Mouse (Mus musculus) liver, adult (tissue): ENCODE results near the gene Tmem260.

ENCODE experiments used
- GATA4 ChIP-seq: IDR thresholded peaks from 2 replicates; pipeline ENCODE4 v1.6.1; 2014; ENCODE audit warnings: mild to moderate bottlenecking, low read length; ENCODE audit not compliant: insufficient replicate concordance

Gene Tmem260

DNA sequence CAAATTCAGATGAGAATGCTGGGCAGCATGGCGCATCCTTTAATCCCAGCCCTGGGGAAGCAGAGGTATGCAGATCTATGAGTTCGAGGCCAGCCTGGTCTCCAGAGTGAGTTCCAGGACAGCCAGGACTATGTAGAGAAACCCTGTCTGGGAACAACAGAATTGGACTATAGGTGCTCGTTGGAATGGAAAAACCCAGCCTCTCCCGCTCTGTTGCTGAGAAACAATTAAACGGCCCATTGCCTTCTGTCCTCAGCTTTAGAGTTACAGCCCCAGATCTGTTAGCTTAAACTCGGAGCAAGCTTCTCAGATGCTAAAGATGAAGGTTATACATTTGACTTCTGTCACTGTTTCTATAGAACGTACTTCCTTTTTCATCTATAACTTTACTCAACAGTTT is 22.4 kb downstream of the Tmem260 start:
- TF ChIP-seq GATA4: no peak

DNA sequence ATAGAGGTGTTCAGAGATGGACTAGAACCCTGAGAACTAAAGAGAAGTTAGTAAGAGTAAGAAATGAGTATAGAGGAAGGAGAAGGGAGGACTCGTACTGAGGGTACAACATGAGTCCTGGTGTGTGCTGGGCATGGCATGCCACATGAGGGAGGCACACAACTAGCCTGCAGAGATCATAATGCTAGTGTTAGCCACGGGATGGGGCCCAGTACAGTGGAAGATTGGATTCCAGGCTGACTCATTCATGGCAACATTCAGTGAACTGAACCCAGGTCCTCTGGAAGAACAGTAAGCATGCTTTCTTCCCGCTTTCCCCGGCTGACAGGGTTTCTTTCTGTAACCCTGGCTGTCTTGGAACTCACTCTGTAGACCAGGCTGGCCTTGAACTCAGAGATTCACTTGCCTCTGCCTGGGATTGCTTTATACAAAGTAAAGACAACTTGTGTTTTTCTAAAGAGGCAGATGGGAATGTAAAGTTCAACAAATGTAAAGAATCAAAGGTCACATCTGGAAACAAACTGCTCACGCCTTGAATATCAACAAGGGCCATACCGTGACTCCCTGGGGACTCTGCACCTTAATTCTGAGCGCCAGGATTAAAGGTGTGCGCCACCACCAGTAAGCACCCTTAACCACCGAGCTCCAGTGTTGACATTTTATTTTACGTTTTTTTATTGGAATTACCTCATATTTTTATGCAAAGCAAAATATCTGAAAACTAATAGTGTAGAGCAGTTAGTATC is 25.0 kb downstream of the Tmem260 start:
- no peak for TF ChIP-seq GATA4

DNA sequence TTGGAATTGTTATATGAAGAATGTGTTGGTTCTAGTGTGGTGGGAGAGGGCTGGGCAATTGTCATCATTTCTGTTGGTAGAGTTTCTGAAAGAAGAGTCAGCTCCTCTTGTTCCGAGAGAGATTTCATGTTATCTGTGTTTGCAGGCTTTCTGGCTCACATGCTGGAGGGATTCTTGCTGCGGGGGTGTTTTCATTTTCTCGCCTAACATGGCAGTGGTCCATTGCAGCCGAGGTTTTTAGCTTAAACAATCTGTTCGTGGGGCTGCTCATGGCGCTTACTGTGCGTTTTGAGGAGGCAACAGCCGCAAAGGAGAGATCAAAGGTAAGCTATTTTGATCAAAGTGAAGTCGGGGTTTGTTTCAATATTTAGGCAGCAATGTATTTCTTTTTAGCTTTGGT is 26.3 kb downstream of the Tmem260 start:
- TF ChIP-seq GATA4: no peak

DNA sequence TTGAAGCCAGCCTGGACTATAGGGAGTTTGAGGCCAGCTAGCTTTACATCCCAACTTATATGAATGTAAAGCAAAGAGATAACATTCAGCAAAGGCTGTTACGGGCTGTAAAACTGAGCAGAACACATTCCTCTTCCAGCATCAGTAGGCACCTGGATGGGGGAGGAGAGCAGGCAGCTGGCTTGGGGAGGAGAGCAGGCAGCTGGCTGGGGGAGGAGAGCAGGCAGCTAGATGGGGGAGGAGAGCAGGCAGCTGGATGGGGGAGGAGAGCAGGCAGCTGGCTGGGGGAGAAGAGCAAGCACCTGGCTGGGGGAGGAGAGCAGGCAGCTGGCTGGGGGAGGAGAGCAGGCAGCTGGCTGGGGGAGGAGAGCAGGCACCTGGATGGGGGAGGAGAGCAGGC is 29.4 kb downstream of the Tmem260 start:
- no peak for TF ChIP-seq GATA4

DNA sequence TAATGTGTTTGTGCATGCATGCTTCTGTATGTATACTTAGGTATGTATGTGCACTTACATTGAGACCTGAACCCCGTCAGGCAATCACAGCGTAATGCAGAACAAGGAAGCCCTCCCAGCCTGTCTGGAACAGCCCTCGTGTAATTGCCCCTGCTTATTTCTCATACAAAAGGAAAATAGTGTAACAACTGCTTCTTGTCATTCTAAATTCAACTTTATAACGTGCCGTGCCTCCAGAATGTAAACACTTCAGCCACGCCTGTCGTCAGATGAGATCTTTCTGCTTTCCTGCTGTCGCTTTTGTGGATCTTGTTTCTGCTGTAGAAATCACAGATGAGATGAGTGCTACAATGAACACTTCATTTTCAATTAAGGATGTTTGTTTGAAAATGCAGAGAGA is 30.4 kb downstream of the Tmem260 start:
- no peak for TF ChIP-seq GATA4

DNA sequence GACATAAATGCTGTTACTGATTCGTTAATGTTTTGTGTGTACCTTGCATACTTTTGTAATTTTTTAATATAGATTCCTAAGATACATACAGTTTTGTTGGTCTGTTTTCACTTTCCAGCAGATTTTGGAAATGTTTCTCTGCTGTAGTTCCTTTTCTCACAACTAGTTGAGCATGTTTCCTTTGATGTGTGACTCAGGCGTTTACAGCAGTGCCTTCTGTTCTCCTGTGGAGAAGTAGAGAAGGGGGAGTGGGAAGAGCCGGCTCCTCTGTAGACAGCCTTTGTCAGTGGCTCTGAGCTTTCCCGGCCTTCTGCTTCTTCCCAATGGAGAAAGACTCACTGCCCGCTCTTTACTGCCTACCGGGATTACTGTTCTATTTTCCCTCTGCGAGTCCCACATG is 35.7 kb downstream of the Tmem260 start:
- no peak for TF ChIP-seq GATA4

DNA sequence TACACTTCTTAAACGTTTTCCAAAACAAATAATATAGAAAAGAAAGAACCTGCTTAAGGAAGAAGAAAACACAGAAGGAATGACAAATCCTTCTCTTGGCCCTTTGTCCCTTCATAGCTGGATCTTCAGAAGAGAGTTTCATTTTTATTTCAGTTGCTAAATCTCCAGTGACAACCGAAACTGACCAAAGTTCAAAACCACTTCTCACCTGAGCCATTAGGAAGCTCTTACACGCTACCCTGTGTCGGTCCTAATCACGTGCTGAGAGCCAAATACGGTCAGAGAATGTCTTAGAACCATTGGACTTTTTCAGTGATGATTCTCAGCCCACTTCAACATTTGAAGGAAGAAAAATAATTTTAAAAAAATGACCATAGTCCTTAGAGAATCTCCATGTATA is 36.8 kb downstream of the Tmem260 start:
- no peak for TF ChIP-seq GATA4

DNA sequence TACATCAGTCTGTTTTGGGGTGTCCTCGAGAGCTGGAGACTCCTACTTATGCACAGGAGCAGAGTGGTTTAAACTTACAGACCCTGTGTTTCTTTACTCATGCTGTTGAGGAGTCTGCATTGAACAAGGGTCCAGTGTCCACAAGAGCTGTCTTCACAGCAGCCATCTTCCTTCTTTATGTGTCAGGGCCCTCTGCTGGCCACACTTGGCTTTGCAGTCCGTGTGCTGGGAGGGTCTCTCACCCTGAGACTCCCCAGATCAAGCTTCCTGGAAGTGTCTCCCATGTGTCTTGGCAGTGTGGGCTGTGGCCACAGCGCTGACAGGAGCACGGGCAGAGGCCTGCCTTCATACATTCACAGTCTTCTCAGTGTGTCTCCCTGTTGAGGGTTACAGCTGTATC is 48.0 kb downstream of the Tmem260 start:
- no peak for TF ChIP-seq GATA4

DNA sequence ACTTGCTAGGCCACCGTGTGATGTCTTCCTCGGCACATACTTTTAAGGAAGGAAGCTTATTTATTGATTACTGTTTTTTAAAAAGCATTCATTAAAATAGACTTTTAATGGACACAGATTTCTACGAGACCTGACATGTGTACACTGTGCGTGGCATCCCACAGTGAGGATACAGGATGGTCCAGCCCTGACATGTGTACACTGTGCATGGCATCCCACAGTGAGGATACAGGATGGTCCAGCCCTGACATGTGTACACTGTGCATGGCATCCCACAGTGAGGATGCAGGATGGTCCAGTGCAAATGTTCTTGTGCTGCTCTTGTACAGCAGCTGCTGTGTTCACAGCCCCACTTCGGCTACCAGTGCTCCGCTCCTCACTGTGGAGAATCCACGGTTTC is 56.6 kb downstream of the Tmem260 start:
- TF ChIP-seq GATA4: no peak

DNA sequence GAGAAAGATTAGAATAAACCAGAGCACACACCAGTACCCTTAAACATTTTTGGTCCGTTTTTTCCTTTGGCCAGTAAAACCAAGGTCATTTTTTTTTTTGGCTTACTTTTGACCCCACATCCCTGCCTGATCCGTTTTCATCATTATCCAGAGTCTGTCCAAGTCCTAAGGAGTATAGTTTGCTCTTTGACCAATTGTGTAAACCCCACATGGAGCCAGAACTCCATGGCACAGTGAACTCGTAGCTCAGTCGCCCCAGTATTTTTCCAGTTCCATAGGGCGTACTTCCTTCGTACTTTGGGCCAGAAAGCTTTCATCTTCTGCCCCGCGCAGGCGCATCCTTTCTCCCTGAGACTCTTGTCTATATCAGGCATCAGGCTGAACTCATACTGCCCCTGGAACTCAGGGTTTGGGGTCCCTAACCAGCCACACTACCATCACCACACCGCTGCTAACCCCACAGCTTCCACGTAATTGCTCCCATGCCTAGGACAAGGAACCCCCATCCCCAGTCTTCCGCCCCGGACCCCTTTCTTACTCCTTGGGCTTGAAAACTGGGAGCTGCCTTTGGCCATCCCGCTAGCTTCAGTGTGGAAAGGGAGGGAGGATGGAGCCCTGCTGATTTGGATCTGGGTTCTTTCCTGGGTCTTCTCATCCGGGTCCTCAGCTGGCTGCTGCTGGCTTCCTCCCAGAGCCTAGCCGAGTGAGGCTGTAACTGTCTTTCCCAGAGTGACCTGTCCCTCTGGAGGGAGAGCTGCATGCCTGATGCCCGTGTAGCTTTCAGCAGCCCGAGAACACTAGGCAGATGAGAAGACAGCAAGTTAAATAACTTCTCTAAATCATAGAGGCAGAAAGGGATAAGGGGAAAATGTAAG is 58.0 kb downstream of the Tmem260 start:
- no peak for TF ChIP-seq GATA4

DNA sequence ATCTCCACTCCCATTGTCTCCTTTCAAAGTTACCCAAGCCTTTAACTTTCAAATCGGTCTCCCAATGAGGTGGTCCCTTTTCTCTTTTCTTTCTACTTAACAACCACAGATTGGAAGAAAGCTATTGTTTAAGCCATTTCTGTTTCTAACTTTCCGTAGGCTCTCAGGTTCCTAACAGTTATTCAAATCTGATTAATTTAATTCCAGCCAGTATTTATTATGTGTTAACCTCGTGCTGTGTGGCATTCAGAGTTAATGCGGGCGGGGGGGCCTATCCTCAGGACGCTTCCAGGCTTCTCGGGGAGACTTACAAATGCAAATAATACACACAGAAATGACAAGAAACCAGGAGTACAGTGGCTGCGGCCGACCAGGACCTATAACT is 58.6 kb downstream of the Tmem260 start:
- TF ChIP-seq GATA4: no peak

DNA sequence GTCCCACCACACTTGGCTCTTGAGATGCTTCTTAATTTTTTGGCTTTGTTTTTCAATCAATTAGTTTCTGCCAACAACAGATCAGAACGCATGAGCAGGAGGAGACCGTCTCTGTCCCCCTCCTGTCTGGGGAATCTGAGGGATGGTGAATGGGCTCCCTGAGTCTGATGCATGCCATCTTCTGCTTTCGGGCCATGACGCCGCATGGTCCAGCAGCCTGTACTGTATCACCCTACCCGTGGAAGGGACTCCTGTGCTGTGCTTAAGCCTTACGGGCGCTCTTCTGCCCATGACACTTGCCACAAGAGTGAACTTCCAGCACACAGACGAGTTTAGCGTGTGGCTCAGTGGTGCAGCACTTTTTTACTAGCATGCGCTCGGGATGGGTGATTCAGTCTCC is 59.7 kb downstream of the Tmem260 start:
- no peak for TF ChIP-seq GATA4

DNA sequence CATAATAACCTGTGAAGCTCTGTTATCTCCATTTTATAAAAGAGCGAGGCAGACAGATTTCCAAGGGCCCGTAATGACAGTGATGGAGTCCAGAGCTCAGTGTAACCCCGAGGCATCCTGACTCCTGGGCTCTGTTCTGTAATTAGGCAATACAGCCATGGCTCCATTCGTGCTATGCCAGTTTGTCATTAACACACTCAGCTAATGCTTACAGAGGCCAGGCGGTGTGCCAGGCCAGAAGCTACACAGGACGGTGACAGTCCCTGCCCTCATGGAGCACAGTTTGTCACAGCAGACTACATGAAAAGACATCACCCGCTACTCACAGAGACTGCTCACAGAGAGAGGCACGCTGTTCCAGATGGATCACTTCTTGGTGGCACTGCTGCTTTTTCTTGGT is 61.5 kb downstream of the Tmem260 start:
- no peak for TF ChIP-seq GATA4

DNA sequence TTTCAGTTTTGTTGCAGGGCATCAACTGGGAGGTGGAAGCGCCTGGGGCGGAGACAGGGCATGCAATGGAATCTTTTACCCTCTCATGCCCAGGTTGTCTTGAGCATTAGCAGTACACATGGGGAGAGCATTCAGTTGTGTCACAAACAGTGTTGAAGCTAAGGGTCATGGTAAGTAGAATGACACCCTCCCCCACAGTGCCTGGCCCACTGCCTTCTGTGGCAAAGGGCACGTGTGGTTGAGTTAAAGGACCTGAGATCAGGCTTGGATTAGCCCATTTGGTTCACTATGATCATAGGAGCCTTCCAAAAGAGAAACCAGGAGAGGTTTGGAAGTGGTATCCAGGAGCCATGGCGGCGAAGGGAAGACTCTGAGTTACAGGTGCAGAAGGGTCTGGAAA is 63.2 kb downstream of the Tmem260 start:
- no peak for TF ChIP-seq GATA4

DNA sequence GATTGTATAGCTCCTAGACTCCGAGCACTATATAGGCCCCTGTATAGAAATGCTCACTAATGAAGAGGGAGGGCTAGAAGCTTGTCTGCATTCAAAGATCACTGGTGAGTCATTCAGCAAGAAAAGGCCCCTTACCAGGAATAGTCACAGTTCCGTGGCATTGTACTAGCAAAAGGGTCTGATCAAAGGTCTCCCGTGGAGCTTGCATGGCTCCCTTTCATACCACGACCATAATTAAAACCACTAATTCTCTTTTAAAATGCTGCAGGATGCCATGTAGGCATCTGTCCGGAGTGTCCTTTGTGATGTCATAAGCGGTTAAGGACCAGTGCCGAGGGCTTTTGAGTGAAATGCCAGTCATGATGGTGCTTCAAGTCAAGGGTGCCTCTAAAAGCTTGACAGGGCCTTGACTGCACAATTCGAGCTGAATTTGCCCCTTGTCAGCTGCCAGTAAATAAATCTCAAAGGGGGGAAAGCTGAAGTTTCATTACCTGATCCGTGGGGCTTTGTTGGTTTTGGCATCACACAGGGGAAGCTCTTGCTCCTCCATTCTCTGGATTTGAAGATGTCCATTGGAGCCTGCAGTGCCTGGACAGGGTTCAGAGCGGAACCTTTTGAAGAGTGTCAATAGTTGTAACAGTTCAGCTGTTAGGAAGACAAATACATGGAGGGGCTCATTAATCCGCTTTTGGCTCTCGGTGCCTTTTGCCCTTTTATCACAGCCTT is 67.3 kb downstream of the Tmem260 start:
- no peak for TF ChIP-seq GATA4
